Comparison of ENCODE assay signal across 16 mouse cellular contexts in the genomic region with DNA sequence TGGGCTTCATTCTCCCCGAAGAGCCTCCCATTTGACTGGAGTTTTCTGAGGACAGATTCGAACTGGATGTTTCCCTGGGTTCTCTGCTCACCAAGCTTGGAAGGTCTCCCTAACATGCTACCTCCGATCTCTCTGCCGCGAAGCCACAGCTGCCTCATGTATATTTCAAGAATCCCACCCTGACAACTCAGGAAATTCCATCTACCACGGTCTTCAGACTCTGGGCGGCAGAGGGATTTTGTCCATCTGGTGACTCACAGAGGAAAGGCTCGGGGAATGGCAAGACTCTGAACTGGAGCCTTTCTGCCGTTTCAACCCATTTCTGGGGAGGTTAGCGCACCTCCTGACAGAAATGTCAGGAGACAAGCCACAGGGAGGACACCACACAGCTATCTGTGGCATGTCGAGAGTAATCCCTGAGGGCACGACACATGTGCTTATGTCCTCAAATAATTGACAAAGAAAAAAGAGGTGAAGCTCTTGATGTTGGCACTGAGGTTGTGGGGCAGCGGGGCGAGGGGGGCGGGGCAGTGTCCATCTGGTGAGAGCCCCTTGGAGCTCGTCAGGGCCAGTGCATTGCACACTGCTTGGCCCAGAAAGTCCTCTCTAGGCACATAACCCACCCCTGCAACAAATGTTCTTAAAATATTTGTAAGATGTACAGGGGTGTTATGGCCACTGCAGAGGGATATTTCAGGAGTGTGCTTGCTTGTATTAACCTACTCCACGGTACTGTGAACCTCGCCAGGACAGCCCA. TPM values are rescaled to one million over a fixed set of nuclear protein-coding genes. Genes with fewer than 3 reads are reported as not detected.
DNase-seq lines count a peak whose midpoint lies in the region; ATAC-seq and TF ChIP-seq lines count a peak whose summit lies in the region.
"Had no signal": no experiment of that assay in that cellular context is flagged by ENCODE, and none has a peak within 500 bp of the region (broad histone marks: within the 10 kb centered on the region; RNA-seq: fewer than 3 reads in every experiment).

No protein-coding gene starts in this region.

- H3K27ac ChIP-seq in heart, embryonic 15.5 days = peak overlapping the region; percentile 97
- H3K27ac ChIP-seq in lung, embryonic 14.5 days (ENCODE audit: low read depth) = peak overlapping the region; percentile 88
- H3K27ac ChIP-seq in lung, postnatal 0 days (ENCODE audit: low read length) = peak overlapping the region; percentile 11; the same call in 1 of the 2 replicates
- H3K27ac ChIP-seq in forebrain, embryonic 16.5 days (ENCODE audit: low read length) = no peak overlapping the region
- H3K27ac ChIP-seq: forebrain, embryonic 12.5 days; hindbrain, embryonic 12.5 days; limb, embryonic 15.5 days; macrophage had no signal

- peaks cover 71% of the 10 kb centered on the region for H3K4me1 ChIP-seq in heart, embryonic 15.5 days (replicated peaks)
- peaks cover 4% of the 10 kb centered on the region; the same call in 1 of the 2 replicates for H3K4me1 ChIP-seq in lung, embryonic 14.5 days (ENCODE audit: insufficient read depth)
- H3K4me1 ChIP-seq in lung, adult 2 months (ENCODE audit: control insufficient read depth, insufficient read depth, low read length) = no peaks in the 10 kb centered on the region
- no peaks in the 10 kb centered on the region; the same call in 1 of the 2 replicates for H3K4me1 ChIP-seq in lung, postnatal 0 days (ENCODE audit: insufficient read depth, low read depth, low read length)
- no peaks in the 10 kb centered on the region for H3K4me1 ChIP-seq in forebrain, embryonic 16.5 days (replicated peaks; ENCODE audit: control insufficient read depth, insufficient read depth, low read length)
- H3K4me1 ChIP-seq: forebrain, embryonic 12.5 days; hindbrain, embryonic 12.5 days had no signal

- peak overlapping the region; percentile 15; the same call in 1 of the 2 replicates for H3K4me2 ChIP-seq in heart, embryonic 15.5 days
- H3K4me2 ChIP-seq in lung, embryonic 14.5 days = peak overlapping the region; percentile 8; the same call in 1 of the 2 replicates
- no peak overlapping the region for H3K4me2 ChIP-seq in lung, postnatal 0 days (replicated peaks; ENCODE audit: low read depth, low read length)
- no peak overlapping the region for H3K4me2 ChIP-seq in forebrain, embryonic 16.5 days (ENCODE audit: low read length)
- H3K4me2 ChIP-seq: forebrain, embryonic 12.5 days; hindbrain, embryonic 12.5 days; limb, embryonic 15.5 days had no signal

- no peak for ATAC-seq in heart, embryonic 15.5 days (replicated peaks; ENCODE audit: insufficient number of reproducible peaks, insufficient read depth, low FRiP score, low read depth)
- ATAC-seq in lung, embryonic 14.5 days (ENCODE audit: insufficient read depth) = peak; percentile 67; the same call in 1 of the 2 replicates
- ATAC-seq in lung, postnatal 0 days = peak; percentile 75
- ATAC-seq in forebrain, embryonic 16.5 days = no peak

- H3K9me3 ChIP-seq in heart, embryonic 15.5 days (replicated peaks) = no peaks in the 10 kb centered on the region
- H3K9me3 ChIP-seq in lung, embryonic 14.5 days (ENCODE audit: low read depth, low read length) = no peaks in the 10 kb centered on the region
- no peaks in the 10 kb centered on the region for H3K9me3 ChIP-seq in lung, postnatal 0 days (ENCODE audit: low read length)
- H3K9me3 ChIP-seq in forebrain, embryonic 16.5 days (ENCODE audit: control insufficient read depth, low read length) = no peaks in the 10 kb centered on the region
- H3K9me3 ChIP-seq: forebrain, embryonic 12.5 days; hindbrain, embryonic 12.5 days; limb, embryonic 15.5 days had no signal

- no peak for TF ChIP-seq CTCF in lung, embryonic 14.5 days (IDR thresholded peaks at IDR 0.05; ENCODE audit: low read depth)
- no peak for TF ChIP-seq CTCF in lung, adult 2 months (IDR thresholded peaks at IDR 0.05; ENCODE audit: insufficient read depth, low read length)
- no peak for TF ChIP-seq CTCF in lung, postnatal 0 days (IDR thresholded peaks at IDR 0.05)

- TF ChIP-seq POLR2A in lung, adult 2 months (IDR thresholded peaks at IDR 0.05; ENCODE audit: borderline replicate concordance, extremely low read depth, low read depth, low read length) = no peak

- H3K9ac ChIP-seq in heart, embryonic 15.5 days = peak overlapping the region; percentile 48
- H3K9ac ChIP-seq in lung, embryonic 14.5 days = no peak overlapping the region
- no peak overlapping the region for H3K9ac ChIP-seq in lung, postnatal 0 days (replicated peaks; ENCODE audit: low read depth)
- H3K9ac ChIP-seq in forebrain, embryonic 16.5 days (replicated peaks; ENCODE audit: low read depth, low read length) = no peak overlapping the region
- H3K9ac ChIP-seq: forebrain, embryonic 12.5 days; hindbrain, embryonic 12.5 days; limb, embryonic 15.5 days had no signal

- H3K27me3 ChIP-seq in heart, embryonic 15.5 days = no peaks in the 10 kb centered on the region
- H3K27me3 ChIP-seq in lung, embryonic 14.5 days (ENCODE audit: insufficient read depth, low read length) = no peaks in the 10 kb centered on the region
- no peaks in the 10 kb centered on the region for H3K27me3 ChIP-seq in lung, postnatal 0 days (replicated peaks; ENCODE audit: insufficient read depth, low read length)
- H3K27me3 ChIP-seq in forebrain, embryonic 16.5 days (replicated peaks; ENCODE audit: control insufficient read depth, insufficient read depth, low read length) = no peaks in the 10 kb centered on the region
- H3K27me3 ChIP-seq: forebrain, embryonic 12.5 days; hindbrain, embryonic 12.5 days; limb, embryonic 15.5 days had no signal

- WGBS in heart, embryonic 15.5 days = 35% methylated on average over 18 of the region's 18 CpGs
- 34% methylated on average over 18 of the region's 18 CpGs for WGBS in lung, embryonic 14.5 days
- WGBS in lung, adult 2 months = 53% methylated on average over 18 of the region's 18 CpGs
- WGBS in lung, postnatal 0 days = 45% methylated on average over 18 of the region's 18 CpGs
- 82% methylated on average over 18 of the region's 18 CpGs for WGBS in forebrain, embryonic 16.5 days

- H3K36me3 ChIP-seq in heart, embryonic 15.5 days = peaks cover 12% of the 10 kb centered on the region; the same call in 1 of the 2 replicates
- no peaks in the 10 kb centered on the region for H3K36me3 ChIP-seq in lung, embryonic 14.5 days (ENCODE audit: insufficient read depth)
- H3K36me3 ChIP-seq in lung, postnatal 0 days (ENCODE audit: insufficient read depth, low read length) = no peaks in the 10 kb centered on the region
- no peaks in the 10 kb centered on the region for H3K36me3 ChIP-seq in forebrain, embryonic 16.5 days (ENCODE audit: control insufficient read depth, insufficient read depth)
- H3K36me3 ChIP-seq: forebrain, embryonic 12.5 days; hindbrain, embryonic 12.5 days; limb, embryonic 15.5 days had no signal

- no peak overlapping the region for H3K4me3 ChIP-seq in heart, embryonic 15.5 days
- H3K4me3 ChIP-seq in lung, embryonic 14.5 days (ENCODE audit: low read depth, low read length) = no peak overlapping the region
- no peak overlapping the region for H3K4me3 ChIP-seq in lung, adult 2 months (replicated peaks; ENCODE audit: extremely low read depth, low read depth, low read length)
- H3K4me3 ChIP-seq in lung, postnatal 0 days (ENCODE audit: low read depth, low read length) = no peak overlapping the region
- no peak overlapping the region for H3K4me3 ChIP-seq in forebrain, embryonic 16.5 days (replicated peaks; ENCODE audit: low read length)
- H3K4me3 ChIP-seq: forebrain, embryonic 12.5 days; hindbrain, embryonic 12.5 days; limb, embryonic 15.5 days had no signal

- no peak for DNase-seq in heart, adult 18-20 months
- DNase-seq in lung, embryonic 14.5 days = peak; percentile 85
- no peak for DNase-seq in lung, adult 2 months
- peak; percentile 78 for DNase-seq in lung, postnatal 0 days (ENCODE audit: low spot score)
- no peak for DNase-seq in thymus, postnatal 25 days
- DNase-seq: adrenal gland, adult 8-10 months; cerebellum, adult 9-11 months; midbrain, embryonic 14.5 days; retina, postnatal 1 day; thymus, postnatal 36 days had no signal

- no peak for TF ChIP-seq EP300 in lung, postnatal 0 days (IDR thresholded peaks at IDR 0.05)

RNA-seq across cellular contexts. Expression of a gene that starts 32.8 kb away (rescaled TPM):
- 41.0 and 47.7 TPM in 2 replicates for polyA plus RNA-seq in heart, embryonic 15.5 days (2015; fragmentation: Nextera tagmentation; extraction: Ambion mirVana)
- total RNA-seq in heart, adult 18-20 months (2021) = 100 to 1,000 TPM; 393 to 402 TPM
- 2.7 and 2.9 TPM in 2 replicates for polyA plus RNA-seq in lung, embryonic 14.5 days (2014; fragmentation: Nextera tagmentation; extraction: Ambion mirVana)
- 32.3 and 38.4 TPM in 2 replicates for polyA plus RNA-seq in lung, adult 2 months (2012; rRNA removed)
- 4.0 and 6.0 TPM in 2 replicates for polyA plus RNA-seq in lung, postnatal 0 days (2015; fragmentation: Nextera tagmentation; extraction: Ambion mirVana)
- polyA plus RNA-seq in forebrain, embryonic 16.5 days (2015; fragmentation: Nextera tagmentation; extraction: Ambion mirVana) = 0.20 and 0.28 TPM in 2 replicates
- polyA plus RNA-seq: macrophage had no signal

RNA-seq across cellular contexts. Expression of a gene that starts 59.5 kb away (rescaled TPM):
- polyA plus RNA-seq in heart, embryonic 15.5 days (2015; fragmentation: Nextera tagmentation; extraction: Ambion mirVana) = 47.5 and 55.9 TPM in 2 replicates
- total RNA-seq in heart, adult 18-20 months (2021) = 10 to 100 TPM; 17.5 to 30.0 TPM
- 90.7 and 91.9 TPM in 2 replicates for polyA plus RNA-seq in lung, embryonic 14.5 days (2014; fragmentation: Nextera tagmentation; extraction: Ambion mirVana)
- polyA plus RNA-seq in lung, adult 2 months (2012; rRNA removed) = 9.2 and 17.2 TPM in 2 replicates
- 73.8 and 74.6 TPM in 2 replicates for polyA plus RNA-seq in lung, postnatal 0 days (2015; fragmentation: Nextera tagmentation; extraction: Ambion mirVana)
- 77.3 and 77.4 TPM in 2 replicates for polyA plus RNA-seq in forebrain, embryonic 16.5 days (2015; fragmentation: Nextera tagmentation; extraction: Ambion mirVana)

Comparison
In these comparisons a context has a peak if more than half of its experiments do, and no peak if none do; other contexts are left out.
1. H3K4me2 ChIP-seq: peak in heart, embryonic 15.5 days (single experiment) and lung, embryonic 14.5 days (single experiment); none in lung, postnatal 0 days (single experiment) and forebrain, embryonic 16.5 days (single experiment).
2. DNase-seq: peak in lung, embryonic 14.5 days (single experiment) and lung, postnatal 0 days (single experiment); none in heart, adult 18-20 months (0 of 2), lung, adult 2 months (single experiment) and thymus, postnatal 25 days (single experiment).
3. ATAC-seq: peak in lung, embryonic 14.5 days (single experiment) and lung, postnatal 0 days (single experiment); none in heart, embryonic 15.5 days (single experiment) and forebrain, embryonic 16.5 days (single experiment).